Mouse (Mus musculus) myocyte (in vitro differentiated cells): ENCODE measurements around the gene Ptprr.

ENCODE experiments used
- E2F4 ChIP-seq: IDR thresholded peaks from one replicate; pipeline ENCODE4 v1.6.1; 2011; ENCODE audit warnings: mild to moderate bottlenecking, control low read depth, moderate library complexity; ENCODE audit not compliant: insufficient read depth
- MAX ChIP-seq: IDR thresholded peaks from one replicate; pipeline ENCODE4 v1.6.1; 2011; ENCODE audit warnings: low read depth, mild to moderate bottlenecking, control low read depth
- MYOG ChIP-seq, 3 experiments: IDR thresholded peaks; one replicate each; pipeline ENCODE4 v1.6.1; 2011; ENCODE audit warnings: control low read depth in 2 of 3, low read depth in 2 of 3, mild to moderate bottlenecking in 2 of 3; ENCODE audit not compliant: insufficient read length in 2 of 3, control insufficient read depth in 1 of 3, insufficient read depth in 1 of 3
- POLR2A ChIP-seq: IDR thresholded peaks from one replicate; pipeline ENCODE4 v1.6.1; 2011; ENCODE audit warnings: low read depth, mild to moderate bottlenecking, control low read depth, moderate library complexity; ENCODE audit not compliant: insufficient read length
- TCF12 ChIP-seq: IDR thresholded peaks from one replicate; pipeline ENCODE4 v1.6.1; 2011; ENCODE audit warnings: mild to moderate bottlenecking, control low read depth; ENCODE audit not compliant: poor library complexity, insufficient read depth, severe bottlenecking
- TCF3 ChIP-seq: IDR thresholded peaks from one replicate; pipeline ENCODE4 v1.6.1; 2011; ENCODE audit warnings: low read depth, control low read depth; ENCODE audit not compliant: insufficient read length
- USF1 ChIP-seq: IDR thresholded peaks from one replicate; pipeline ENCODE4 v1.6.1; 2011; ENCODE audit warnings: low read depth, mild to moderate bottlenecking, control low read depth, moderate library complexity

GRCm38 (mm10) chr10:116017845-116018479 is at the start of gene Ptprr:
- no peak for TF ChIP-seq TCF12
- TF ChIP-seq POLR2A, result no peak
- TF ChIP-seq MAX, result no peak
- TF ChIP-seq E2F4, result no peak
- no peak for TF ChIP-seq USF1
- no peak for TF ChIP-seq TCF3
- TF ChIP-seq MYOG (IDR thresholded peaks at IDR 0.05; ENCODE audit: control insufficient read depth in 1 of 3, insufficient read depth in 1 of 3, insufficient read length in 2 of 3, low read depth in 2 of 3), result no peak
